Mouse (Mus musculus): ENCODE data around the gene B4galt4.

DNA sequence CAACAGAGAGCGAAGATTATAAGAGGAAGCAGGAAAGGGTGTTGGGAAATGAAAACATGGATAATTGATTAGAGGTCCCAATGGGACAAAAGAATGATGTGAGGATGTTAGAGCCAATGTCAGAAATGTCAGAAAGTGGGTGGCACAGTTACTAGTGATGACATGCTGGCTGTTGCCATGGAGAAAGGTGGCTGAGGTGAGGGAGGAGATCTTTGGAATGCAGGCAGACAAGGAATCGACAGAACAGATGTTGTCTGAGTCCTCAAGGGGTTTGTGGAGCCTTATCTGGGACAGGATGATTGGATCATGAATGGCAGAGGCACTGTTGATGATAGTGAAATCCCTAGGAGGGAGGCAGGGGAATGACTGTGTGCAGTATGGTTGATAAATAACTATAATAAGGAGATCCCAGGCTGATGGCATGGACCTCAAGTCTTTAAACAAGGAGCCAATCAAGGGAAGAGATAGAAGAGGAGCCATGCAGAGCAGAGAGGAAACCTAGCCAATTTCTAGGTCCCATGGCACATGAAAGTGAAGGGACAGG lies 40.5 kb downstream of the B4galt4 start:
- TF ChIP-seq POLR2A (IDR thresholded peaks at IDR 0.05; ENCODE audit: extremely low read depth, insufficient read depth, low read length) (no peak), CTCF (IDR thresholded peaks at IDR 0.05; ENCODE audit: extremely low read depth, insufficient read depth, low read length) (no peak)

All from cortical plate, adult 2 months (tissue).